Mouse (Mus musculus): ENCODE measurements around the gene Hbq1a. TPM values are rescaled to one million over a fixed set of nuclear protein-coding genes. Genes with fewer than 3 reads are reported as not detected.
A peak's percentile ranks its signal among the peaks of the same experiment; 100 is the strongest.
"Not testable (repeated sequence)": the region's sequence is repeated elsewhere in the genome, so short reads cannot be mapped to it uniquely, and the experiment has no call there.

Gene Hbq1a
- 1.2 and 2.5 TPM in 2 replicates for polyA plus RNA-seq (2014; fragmentation: Nextera tagmentation; extraction: Ambion mirVana)

- WGBS = 5% methylated on average over 16 of the region's 16 CpGs
- H3K9ac ChIP-seq (ENCODE audit: low read length); H3K4me3 ChIP-seq (ENCODE audit: control insufficient read depth in 1 of 2, insufficient read depth in 1 of 2, low read depth in 1 of 2, low read length in 2 of 2); H3K9me3 ChIP-seq (ENCODE audit: control insufficient read depth, low read length); ATAC-seq (ENCODE audit: insufficient number of reproducible peaks, insufficient read depth, low FRiP score, low read depth); H3K4me1 ChIP-seq (ENCODE audit: control insufficient read depth in 2 of 2, insufficient read depth in 2 of 2, low read length in 2 of 2); H3K36me3 ChIP-seq (ENCODE audit: control insufficient read depth, insufficient read depth, low read length); H3K27ac ChIP-seq (replicated peaks in 1 of 2; ENCODE audit: control insufficient read depth in 1 of 2, insufficient read depth in 1 of 2, low read depth in 2 of 2, low read length in 2 of 2): not testable (repeated sequence)
- Histone ChIP-seq H3K27me3 (ENCODE audit: control insufficient read depth, insufficient read depth, low read length) (peaks cover 21% of the 10 kb centered on the region), H3K4me2 (ENCODE audit: low read length) (peak within 1 kb of the TSS; percentile 12)
Observed at GRCm38 (mm10) chr11:32299865-32300264, at the start of gene Hbq1a. Gene Hbq1a (plus strand): TSS chr11:32300069.

- ATAC-seq (ENCODE audit: insufficient number of reproducible peaks, insufficient read depth, low FRiP score, low read depth) = no peak
- Histone ChIP-seq H3K9me3 (ENCODE audit: control insufficient read depth, low read length) (no peaks in the 10 kb centered on the region), H3K27ac (replicated peaks in 1 of 2; ENCODE audit: control insufficient read depth in 1 of 2, insufficient read depth in 1 of 2, low read depth in 2 of 2, low read length in 2 of 2) (no peak overlapping the region), H3K27me3 (ENCODE audit: control insufficient read depth, insufficient read depth, low read length) (no peaks in the 10 kb centered on the region), H3K4me1 (ENCODE audit: control insufficient read depth in 2 of 2, insufficient read depth in 2 of 2, low read length in 2 of 2) (no peaks in the 10 kb centered on the region), H3K4me3 (ENCODE audit: control insufficient read depth in 1 of 2, insufficient read depth in 1 of 2, low read depth in 1 of 2, low read length in 2 of 2) (no peak overlapping the region), H3K36me3 (ENCODE audit: control insufficient read depth, insufficient read depth, low read length) (peaks cover 83% of the 10 kb centered on the region), H3K4me2 (ENCODE audit: low read length) (no peak overlapping the region), H3K9ac (ENCODE audit: low read length) (no peak overlapping the region)
- 81% methylated on average over 8 of the region's 8 CpGs for WGBS
Observed at GRCm38 (mm10) chr11:32250880-32251763, 48.7 kb upstream of the Hbq1a start.

- no peaks in the 10 kb centered on the region for H3K9me3 ChIP-seq (ENCODE audit: control insufficient read depth, low read length)
- H3K36me3 ChIP-seq (ENCODE audit: control insufficient read depth, insufficient read depth, low read length) = peaks cover 63% of the 10 kb centered on the region
- ATAC-seq (ENCODE audit: insufficient number of reproducible peaks, insufficient read depth, low FRiP score, low read depth) = no peak
- no peak overlapping the region for H3K27ac ChIP-seq (replicated peaks in 1 of 2; ENCODE audit: control insufficient read depth in 1 of 2, insufficient read depth in 1 of 2, low read depth in 2 of 2, low read length in 2 of 2)
- H3K4me1 ChIP-seq (ENCODE audit: control insufficient read depth in 2 of 2, insufficient read depth in 2 of 2, low read length in 2 of 2) = no peaks in the 10 kb centered on the region
- WGBS = 97% methylated on average over 1 of the region's 1 CpGs
- no peaks in the 10 kb centered on the region for H3K27me3 ChIP-seq (ENCODE audit: control insufficient read depth, insufficient read depth, low read length)
- no peak overlapping the region for H3K4me2 ChIP-seq (ENCODE audit: low read length)
- H3K4me3 ChIP-seq (ENCODE audit: control insufficient read depth in 1 of 2, insufficient read depth in 1 of 2, low read depth in 1 of 2, low read length in 2 of 2) = no peak overlapping the region
- no peak overlapping the region for H3K9ac ChIP-seq (ENCODE audit: low read length)
Observed at GRCm38 (mm10) chr11:32253121-32253520, 46.7 kb upstream of the Hbq1a start.

GRCm38 (mm10) chr11:32256146-32256545, 43.7 kb upstream of the Hbq1a start:
- ATAC-seq (ENCODE audit: insufficient number of reproducible peaks, insufficient read depth, low FRiP score, low read depth) = no peak

GRCm38 (mm10) chr11:32256566-32256965, 43.3 kb upstream of the Hbq1a start:
- Histone ChIP-seq H3K9ac (ENCODE audit: low read length) (no peak overlapping the region), H3K27ac (replicated peaks in 1 of 2; ENCODE audit: control insufficient read depth in 1 of 2, insufficient read depth in 1 of 2, low read depth in 2 of 2, low read length in 2 of 2) (no peak overlapping the region), H3K9me3 (ENCODE audit: control insufficient read depth, low read length) (no peaks in the 10 kb centered on the region), H3K4me1 (ENCODE audit: control insufficient read depth in 2 of 2, insufficient read depth in 2 of 2, low read length in 2 of 2) (no peaks in the 10 kb centered on the region), H3K4me2 (ENCODE audit: low read length) (no peak overlapping the region), H3K27me3 (ENCODE audit: control insufficient read depth, insufficient read depth, low read length) (no peaks in the 10 kb centered on the region), H3K36me3 (ENCODE audit: control insufficient read depth, insufficient read depth, low read length) (peaks cover 46% of the 10 kb centered on the region), H3K4me3 (ENCODE audit: control insufficient read depth in 1 of 2, insufficient read depth in 1 of 2, low read depth in 1 of 2, low read length in 2 of 2) (no peak overlapping the region)
- 83% methylated on average over 3 of the region's 3 CpGs for WGBS
- ATAC-seq (ENCODE audit: insufficient number of reproducible peaks, insufficient read depth, low FRiP score, low read depth) = no peak

More at GRCm38 (mm10) chr11:32256146-32256545, 43.7 kb upstream of the Hbq1a start:
- no peak overlapping the region for H3K4me3 ChIP-seq (ENCODE audit: control insufficient read depth in 1 of 2, insufficient read depth in 1 of 2, low read depth in 1 of 2, low read length in 2 of 2)
- no peaks in the 10 kb centered on the region for H3K27me3 ChIP-seq (ENCODE audit: control insufficient read depth, insufficient read depth, low read length)
- WGBS = 83% methylated on average over 1 of the region's 1 CpGs
- H3K9me3 ChIP-seq (ENCODE audit: control insufficient read depth, low read length) = no peaks in the 10 kb centered on the region
- no peak overlapping the region for H3K27ac ChIP-seq (replicated peaks in 1 of 2; ENCODE audit: control insufficient read depth in 1 of 2, insufficient read depth in 1 of 2, low read depth in 2 of 2, low read length in 2 of 2)
- H3K9ac ChIP-seq (ENCODE audit: low read length) = no peak overlapping the region
- no peaks in the 10 kb centered on the region for H3K4me1 ChIP-seq (ENCODE audit: control insufficient read depth in 2 of 2, insufficient read depth in 2 of 2, low read length in 2 of 2)
- H3K4me2 ChIP-seq (ENCODE audit: low read length) = no peak overlapping the region
- peaks cover 49% of the 10 kb centered on the region for H3K36me3 ChIP-seq (ENCODE audit: control insufficient read depth, insufficient read depth, low read length)

- H3K9me3 ChIP-seq (ENCODE audit: control insufficient read depth, low read length) = no peaks in the 10 kb centered on the region
- no peak overlapping the region for H3K4me3 ChIP-seq (ENCODE audit: control insufficient read depth in 1 of 2, insufficient read depth in 1 of 2, low read depth in 1 of 2, low read length in 2 of 2)
- H3K4me2 ChIP-seq (ENCODE audit: low read length) = no peak overlapping the region
- no peak overlapping the region for H3K27ac ChIP-seq (replicated peaks in 1 of 2; ENCODE audit: control insufficient read depth in 1 of 2, insufficient read depth in 1 of 2, low read depth in 2 of 2, low read length in 2 of 2)
- peaks cover 0 to 13% of the 10 kb centered on the region in 2 experiments; a peak in 2 of 4 replicates for H3K4me1 ChIP-seq (ENCODE audit: control insufficient read depth in 2 of 2, insufficient read depth in 2 of 2, low read length in 2 of 2)
- peaks cover 28% of the 10 kb centered on the region for H3K36me3 ChIP-seq (ENCODE audit: control insufficient read depth, insufficient read depth, low read length)
- no peaks in the 10 kb centered on the region for H3K27me3 ChIP-seq (ENCODE audit: control insufficient read depth, insufficient read depth, low read length)
- 72% methylated on average over 10 of the region's 10 CpGs for WGBS
- no peak overlapping the region for H3K9ac ChIP-seq (ENCODE audit: low read length)
- no peak for ATAC-seq (ENCODE audit: insufficient number of reproducible peaks, insufficient read depth, low FRiP score, low read depth)
Observed at GRCm38 (mm10) chr11:32262674-32263415, 37.0 kb upstream of the Hbq1a start.

- Histone ChIP-seq H3K36me3 (ENCODE audit: control insufficient read depth, insufficient read depth, low read length) (peaks cover 25% of the 10 kb centered on the region), H3K4me2 (ENCODE audit: low read length) (no peak overlapping the region), H3K9me3 (ENCODE audit: control insufficient read depth, low read length) (no peaks in the 10 kb centered on the region), H3K4me3 (ENCODE audit: control insufficient read depth in 1 of 2, insufficient read depth in 1 of 2, low read depth in 1 of 2, low read length in 2 of 2) (no peak overlapping the region), H3K27ac (replicated peaks in 1 of 2; ENCODE audit: control insufficient read depth in 1 of 2, insufficient read depth in 1 of 2, low read depth in 2 of 2, low read length in 2 of 2) (no peak overlapping the region), H3K9ac (ENCODE audit: low read length) (no peak overlapping the region), H3K4me1 (ENCODE audit: control insufficient read depth in 2 of 2, insufficient read depth in 2 of 2, low read length in 2 of 2) (peaks cover 2 to 16% of the 10 kb centered on the region in 2 experiments), H3K27me3 (ENCODE audit: control insufficient read depth, insufficient read depth, low read length) (no peaks in the 10 kb centered on the region)
- WGBS = 82% methylated on average over 3 of the region's 3 CpGs
- ATAC-seq (ENCODE audit: insufficient number of reproducible peaks, insufficient read depth, low FRiP score, low read depth) = no peak
Observed at GRCm38 (mm10) chr11:32265117-32265738, 34.6 kb upstream of the Hbq1a start.

Data from heart, embryonic 14.5 days (tissue).